Comparison of ENCODE assay signal across 8 mouse cellular contexts in the genomic region with DNA sequence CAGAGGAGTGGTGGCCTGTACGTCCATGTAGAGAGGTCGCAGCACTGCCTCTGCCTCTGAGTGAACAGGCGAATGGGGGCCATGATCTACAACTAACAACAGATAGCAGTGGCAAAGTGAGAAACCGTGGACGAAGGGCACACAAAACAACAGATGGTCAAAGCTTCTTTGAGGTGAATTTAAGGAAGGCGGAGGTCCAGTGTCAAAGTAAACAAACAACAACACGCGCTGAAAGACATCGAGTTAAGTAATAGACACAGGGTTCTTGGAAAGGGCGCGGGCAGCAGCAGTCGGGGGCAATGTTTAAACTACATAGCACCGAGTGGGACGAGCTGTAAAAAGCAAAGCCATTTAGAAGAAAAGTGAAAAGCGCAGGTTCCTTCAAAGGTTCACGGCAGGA. TPM values are rescaled to one million over a fixed set of nuclear protein-coding genes. Genes with fewer than 3 reads are reported as not detected.
A peak's percentile ranks its signal among the peaks of the same experiment; 100 is the strongest.
DNase-seq lines count a peak whose midpoint lies in the region; ATAC-seq and TF ChIP-seq lines count a peak whose summit lies in the region.

No protein-coding gene starts in this region.

- peak; percentile 10; the same call in 1 of the 2 replicates for ATAC-seq in lung, embryonic 14.5 days (ENCODE audit: insufficient read depth)
- peak; percentile 6 for ATAC-seq in hindbrain, postnatal 0 days
- ATAC-seq in midbrain, embryonic 14.5 days (ENCODE audit: low FRiP score, low TSS enrichment): no peak

- DNase-seq in lung, embryonic 14.5 days: no peak
- DNase-seq in lung, postnatal 4 days: no peak
- peak; percentile 22 for DNase-seq in embryo, embryonic 9.5 days (ENCODE audit: extremely low spot score)
- no peak for DNase-seq in hindbrain, postnatal 0 days (ENCODE audit: low spot score)
- no peak for DNase-seq in midbrain, embryonic 14.5 days
- no peak for DNase-seq in T-cell, adult 2 months (ENCODE audit: low spot score)
- DNase-seq in adrenal gland, postnatal 25 days: no peak
- DNase-seq in urinary bladder, postnatal 10 days (ENCODE audit: low spot score): no peak

- no peaks in the 10 kb centered on the region for H3K9me3 ChIP-seq in lung, embryonic 14.5 days (ENCODE audit: low read depth, low read length)
- H3K9me3 ChIP-seq in hindbrain, postnatal 0 days (ENCODE audit: low read length): no peaks in the 10 kb centered on the region
- no peaks in the 10 kb centered on the region for H3K9me3 ChIP-seq in midbrain, embryonic 14.5 days (ENCODE audit: control insufficient read depth, low read length)

- under 1% methylated on average over 16 of the region's 16 CpGs for WGBS in lung, embryonic 14.5 days
- 1% methylated on average over 16 of the region's 16 CpGs for WGBS in hindbrain, postnatal 0 days
- WGBS in midbrain, embryonic 14.5 days: 2% methylated on average over 16 of the region's 16 CpGs

- H3K27ac ChIP-seq in lung, embryonic 14.5 days (ENCODE audit: low read depth): peak overlapping the region; percentile 94
- H3K27ac ChIP-seq in hindbrain, postnatal 0 days: peak overlapping the region; percentile 83
- peak overlapping the region; percentile 94 for H3K27ac ChIP-seq in midbrain, embryonic 14.5 days (replicated peaks; ENCODE audit: low read depth, low read length)

- no peaks in the 10 kb centered on the region for H3K4me1 ChIP-seq in lung, embryonic 14.5 days (ENCODE audit: insufficient read depth)
- peaks cover 7% of the 10 kb centered on the region; the same call in 1 of the 2 replicates for H3K4me1 ChIP-seq in hindbrain, postnatal 0 days (ENCODE audit: insufficient read depth, low read length)
- no peaks in the 10 kb centered on the region for H3K4me1 ChIP-seq in midbrain, embryonic 14.5 days (ENCODE audit: control insufficient read depth, insufficient read depth, low read length)

- H3K9ac ChIP-seq in lung, embryonic 14.5 days: peak overlapping the region; percentile 89
- H3K9ac ChIP-seq in hindbrain, postnatal 0 days (replicated peaks; ENCODE audit: low read length): peak overlapping the region; percentile 62
- peak overlapping the region; percentile 75 for H3K9ac ChIP-seq in midbrain, embryonic 14.5 days (replicated peaks; ENCODE audit: low read length)

- no peaks in the 10 kb centered on the region for H3K27me3 ChIP-seq in lung, embryonic 14.5 days (ENCODE audit: insufficient read depth, low read length)
- H3K27me3 ChIP-seq in hindbrain, postnatal 0 days (ENCODE audit: insufficient read depth, low read length): no peaks in the 10 kb centered on the region
- no peaks in the 10 kb centered on the region for H3K27me3 ChIP-seq in midbrain, embryonic 14.5 days (ENCODE audit: control insufficient read depth, insufficient read depth, low read length)

- peak overlapping the region; percentile 80 for H3K4me2 ChIP-seq in lung, embryonic 14.5 days
- H3K4me2 ChIP-seq in hindbrain, postnatal 0 days (ENCODE audit: low read depth, low read length): peak overlapping the region; percentile 67
- peak overlapping the region; percentile 56 for H3K4me2 ChIP-seq in midbrain, embryonic 14.5 days (ENCODE audit: low read length)

- H3K4me3 ChIP-seq in lung, embryonic 14.5 days (ENCODE audit: low read depth, low read length): peak overlapping the region; percentile 83
- H3K4me3 ChIP-seq in hindbrain, postnatal 0 days (ENCODE audit: low read length): peak overlapping the region; percentile 57
- H3K4me3 ChIP-seq in midbrain, embryonic 14.5 days (replicated peaks; ENCODE audit: low read depth, low read length): peak overlapping the region; percentile 81

- no peak for TF ChIP-seq CTCF in lung, embryonic 14.5 days (IDR thresholded peaks at IDR 0.05; ENCODE audit: low read depth)
- TF ChIP-seq CTCF in hindbrain, postnatal 0 days (IDR thresholded peaks at IDR 0.05; ENCODE audit: low read depth): no peak

- peaks cover 37% of the 10 kb centered on the region for H3K36me3 ChIP-seq in lung, embryonic 14.5 days (ENCODE audit: insufficient read depth)
- H3K36me3 ChIP-seq in hindbrain, postnatal 0 days (ENCODE audit: insufficient read depth, low read length): peaks cover 17% of the 10 kb centered on the region
- H3K36me3 ChIP-seq in midbrain, embryonic 14.5 days (ENCODE audit: control insufficient read depth, insufficient read depth, low read length): peaks cover 26% of the 10 kb centered on the region

RNA-seq across cellular contexts. Expression of a gene that starts 0.5 kb away (rescaled TPM):
- polyA plus RNA-seq in lung, embryonic 14.5 days (2014; fragmentation: Nextera tagmentation; extraction: Ambion mirVana): 396 and 414 TPM in 2 replicates
- 113 and 152 TPM in 2 replicates for total RNA-seq in hindbrain, postnatal 0 days (2014; rRNA removed)
- polyA plus RNA-seq in hindbrain, postnatal 0 days (2015; fragmentation: Nextera tagmentation; extraction: Ambion mirVana): 604 and 613 TPM in 2 replicates
- 413 and 563 TPM in 2 replicates for polyA plus RNA-seq in midbrain, embryonic 14.5 days (2014; fragmentation: Nextera tagmentation; extraction: Ambion mirVana)
- 259 and 329 TPM in 2 replicates for total RNA-seq in adrenal gland, postnatal 25 days (2021)

RNA-seq across cellular contexts. Expression of a gene that starts 0.6 kb away (rescaled TPM):
- polyA plus RNA-seq in lung, embryonic 14.5 days (2014; fragmentation: Nextera tagmentation; extraction: Ambion mirVana): 37.5 and 40.9 TPM in 2 replicates
- total RNA-seq in hindbrain, postnatal 0 days (2014; rRNA removed): 42.2 and 49.2 TPM in 2 replicates
- polyA plus RNA-seq in hindbrain, postnatal 0 days (2015; fragmentation: Nextera tagmentation; extraction: Ambion mirVana): 37.5 and 39.2 TPM in 2 replicates
- polyA plus RNA-seq in midbrain, embryonic 14.5 days (2014; fragmentation: Nextera tagmentation; extraction: Ambion mirVana): 29.7 and 30.8 TPM in 2 replicates
- 93.5 and 99.3 TPM in 2 replicates for total RNA-seq in adrenal gland, postnatal 25 days (2021)

RNA-seq across cellular contexts. Expression of a gene that starts 16.5 kb away (rescaled TPM):
- polyA plus RNA-seq in lung, embryonic 14.5 days (2014; fragmentation: Nextera tagmentation; extraction: Ambion mirVana): 11.0 and 16.6 TPM in 2 replicates
- 46.0 and 82.1 TPM in 2 replicates for total RNA-seq in hindbrain, postnatal 0 days (2014; rRNA removed)
- polyA plus RNA-seq in hindbrain, postnatal 0 days (2015; fragmentation: Nextera tagmentation; extraction: Ambion mirVana): 10.6 and 12.0 TPM in 2 replicates
- 5.8 and 19.2 TPM in 2 replicates for polyA plus RNA-seq in midbrain, embryonic 14.5 days (2014; fragmentation: Nextera tagmentation; extraction: Ambion mirVana)
- 17.5 and 21.0 TPM in 2 replicates for total RNA-seq in adrenal gland, postnatal 25 days (2021)

RNA-seq across cellular contexts. Expression of a gene that starts 31.6 kb away (rescaled TPM):
- 36.9 and 41.2 TPM in 2 replicates for polyA plus RNA-seq in lung, embryonic 14.5 days (2014; fragmentation: Nextera tagmentation; extraction: Ambion mirVana)
- 27.1 and 33.9 TPM in 2 replicates for total RNA-seq in hindbrain, postnatal 0 days (2014; rRNA removed)
- polyA plus RNA-seq in hindbrain, postnatal 0 days (2015; fragmentation: Nextera tagmentation; extraction: Ambion mirVana): 15.5 and 16.9 TPM in 2 replicates
- polyA plus RNA-seq in midbrain, embryonic 14.5 days (2014; fragmentation: Nextera tagmentation; extraction: Ambion mirVana): 23.6 and 34.0 TPM in 2 replicates
- 23.0 and 26.1 TPM in 2 replicates for total RNA-seq in adrenal gland, postnatal 25 days (2021)

RNA-seq across cellular contexts. Expression of a gene that starts 31.6 kb away (rescaled TPM):
- polyA plus RNA-seq in lung, embryonic 14.5 days (2014; fragmentation: Nextera tagmentation; extraction: Ambion mirVana): 66.7 and 70.2 TPM in 2 replicates
- 49.8 and 65.0 TPM in 2 replicates for total RNA-seq in hindbrain, postnatal 0 days (2014; rRNA removed)
- 12.8 and 16.4 TPM in 2 replicates for polyA plus RNA-seq in hindbrain, postnatal 0 days (2015; fragmentation: Nextera tagmentation; extraction: Ambion mirVana)
- 21.4 and 23.2 TPM in 2 replicates for polyA plus RNA-seq in midbrain, embryonic 14.5 days (2014; fragmentation: Nextera tagmentation; extraction: Ambion mirVana)
- 32.5 and 59.7 TPM in 2 replicates for total RNA-seq in adrenal gland, postnatal 25 days (2021)
